24 mouse cellular contexts compared by ENCODE assay signal in genomic region chr16:90030355-90030754, GRCm38 (mm10).
DNase-seq lines count a peak whose midpoint lies in the region; ATAC-seq and TF ChIP-seq lines count a peak whose summit lies in the region.
"Had no signal": no experiment of that assay in that cellular context is flagged by ENCODE, and none has a peak within 500 bp of the region (broad histone marks: within the 10 kb centered on the region; RNA-seq: fewer than 3 reads in every experiment).

No protein-coding gene starts in this region.

- peaks cover 13% of the 10 kb centered on the region for H3K4me1 ChIP-seq in cerebellum, adult 2 months (ENCODE audit: control insufficient read depth, insufficient read depth, low read length)
- H3K4me1 ChIP-seq in liver, embryonic 14.5 days (replicated peaks; ENCODE audit: control insufficient read depth in 2 of 2, insufficient read depth in 2 of 2, low read length in 1 of 2): no peaks in the 10 kb centered on the region
- H3K4me1 ChIP-seq in liver, embryonic 12.5 days: 0 out of 2 replicates have a peak, but pooled peaks cover 5% of the 10 kb centered on the region
- H3K4me1 ChIP-seq in ES-E14 (ENCODE audit: control insufficient read depth in 2 of 2, insufficient read depth in 2 of 2, low read length in 2 of 2, poor library complexity in 1 of 2): no peaks in the 10 kb centered on the region
- peaks cover 15% of the 10 kb centered on the region; the same call in 1 of the 2 replicates for H3K4me1 ChIP-seq in embryonic facial prominence, embryonic 15.5 days
- H3K4me1 ChIP-seq: heart, embryonic 15.5 days; lung, embryonic 15.5 days had no signal

- H3K27me3 ChIP-seq in cerebellum, adult 2 months (ENCODE audit: control insufficient read depth, insufficient read depth, low read length): no peaks in the 10 kb centered on the region
- H3K27me3 ChIP-seq in liver, embryonic 14.5 days (ENCODE audit: control insufficient read depth, insufficient read depth, low read length): no peaks in the 10 kb centered on the region
- H3K27me3 ChIP-seq in liver, embryonic 12.5 days (replicated peaks): no peaks in the 10 kb centered on the region
- H3K27me3 ChIP-seq in embryonic facial prominence, embryonic 15.5 days: no peaks in the 10 kb centered on the region
- H3K27me3 ChIP-seq: heart, embryonic 15.5 days; hindbrain, embryonic 13.5 days; lung, embryonic 15.5 days; neural tube, embryonic 13.5 days had no signal

- no peak for DNase-seq in cerebellum, adult 2 months
- no peak for DNase-seq in cerebellum, adult 11-12 months
- DNase-seq in liver, embryonic 14.5 days (ENCODE audit: low read depth in 3 of 3, low spot score in 3 of 3): no peak
- peak; percentile 49 for DNase-seq in ES-E14 (ENCODE audit: low read depth, low spot score)
- DNase-seq in embryo, embryonic 10.5 days (ENCODE audit: low spot score): no peak
- DNase-seq in urinary bladder, postnatal 25 days (ENCODE audit: low spot score): no peak
- DNase-seq: adrenal gland, postnatal 14 days; cerebellum, postnatal 10 days; heart, postnatal 36 days; kidney, adult 8-10 months; kidney, postnatal 25 days; lung, postnatal 4 days; retina, postnatal 1 day; thymus, postnatal 25 days had no signal

- no peak for TF ChIP-seq EP300 in liver, embryonic 14.5 days (IDR thresholded peaks at IDR 0.05; ENCODE audit: low read depth)

- H3K9me3 ChIP-seq in liver, embryonic 14.5 days (ENCODE audit: control insufficient read depth, low read length): no peaks in the 10 kb centered on the region
- H3K9me3 ChIP-seq in liver, embryonic 12.5 days (replicated peaks): no peaks in the 10 kb centered on the region
- H3K9me3 ChIP-seq in ES-E14 (ENCODE audit: control insufficient read depth, insufficient read depth, low read depth, low read length): no peaks in the 10 kb centered on the region
- no peaks in the 10 kb centered on the region for H3K9me3 ChIP-seq in embryonic facial prominence, embryonic 15.5 days (replicated peaks)
- H3K9me3 ChIP-seq: heart, embryonic 15.5 days; hindbrain, embryonic 13.5 days; lung, embryonic 15.5 days; neural tube, embryonic 13.5 days had no signal

- in situ Hi-C loops in ES-E14 (cut with MboI; ENCODE audit: low sequenced_read_pairs in 2 of 2, unreplicated experiment in 2 of 2): no loop called here

- no peak overlapping the region for H3K9ac ChIP-seq in liver, embryonic 14.5 days (replicated peaks)
- H3K9ac ChIP-seq in liver, embryonic 12.5 days: no peak overlapping the region
- H3K9ac ChIP-seq in ES-E14 (ENCODE audit: insufficient read depth, low read depth, low read length, poor library complexity, severe bottlenecking): no peak overlapping the region
- no peak overlapping the region for H3K9ac ChIP-seq in embryonic facial prominence, embryonic 15.5 days
- H3K9ac ChIP-seq: heart, embryonic 15.5 days; hindbrain, embryonic 13.5 days; lung, embryonic 15.5 days; neural tube, embryonic 13.5 days had no signal

- WGBS in cerebellum, adult 2 months: 97% methylated on average over 14 of the region's 14 CpGs
- WGBS in liver, embryonic 14.5 days (ENCODE audit: insufficient replicate concordance): 80% methylated on average over 14 of the region's 14 CpGs
- WGBS in liver, embryonic 12.5 days (ENCODE audit: insufficient replicate concordance): 86% methylated on average over 14 of the region's 14 CpGs
- 60% methylated on average over 14 of the region's 14 CpGs for WGBS in embryonic facial prominence, embryonic 15.5 days

- no peak overlapping the region for H3K4me3 ChIP-seq in cerebellum, adult 2 months (replicated peaks; ENCODE audit: insufficient read depth, low read depth, low read length)
- H3K4me3 ChIP-seq in liver, embryonic 14.5 days (ENCODE audit: insufficient read depth in 1 of 2, low read depth in 2 of 2, low read length in 2 of 2): no peak overlapping the region
- no peak overlapping the region for H3K4me3 ChIP-seq in liver, embryonic 12.5 days
- H3K4me3 ChIP-seq in ES-E14 (ENCODE audit: insufficient read depth in 1 of 2, low read depth in 1 of 2, low read length in 2 of 2, poor library complexity in 1 of 2, severe bottlenecking in 1 of 2): no peak overlapping the region
- H3K4me3 ChIP-seq in embryonic facial prominence, embryonic 15.5 days (replicated peaks): no peak overlapping the region
- H3K4me3 ChIP-seq: heart, embryonic 15.5 days; hindbrain, embryonic 13.5 days; lung, embryonic 15.5 days; myocyte; neural tube, embryonic 13.5 days had no signal

- TF ChIP-seq CTCF in cerebellum, adult 2 months (IDR thresholded peaks at IDR 0.05; ENCODE audit: borderline replicate concordance, insufficient read depth, low read depth, low read length): 0 out of 2 replicates have a peak, but pooled peaks have one; percentile 7
- TF ChIP-seq CTCF in liver, embryonic 14.5 days (IDR thresholded peaks at IDR 0.05; ENCODE audit: low read depth): peak; percentile 39

- TF ChIP-seq POLR2A in cerebellum, adult 2 months (IDR thresholded peaks at IDR 0.05; ENCODE audit: borderline replicate concordance, insufficient read depth, low read length): no peak

- no peaks in the 10 kb centered on the region for H3K36me3 ChIP-seq in liver, embryonic 14.5 days (replicated peaks; ENCODE audit: control insufficient read depth, insufficient read depth, low read depth)
- H3K36me3 ChIP-seq in liver, embryonic 12.5 days: no peaks in the 10 kb centered on the region
- no peaks in the 10 kb centered on the region for H3K36me3 ChIP-seq in ES-E14 (ENCODE audit: control insufficient read depth, insufficient read depth, low read length, poor library complexity, severe bottlenecking)
- H3K36me3 ChIP-seq in embryonic facial prominence, embryonic 15.5 days: no peaks in the 10 kb centered on the region
- H3K36me3 ChIP-seq: heart, embryonic 15.5 days; hindbrain, embryonic 13.5 days; lung, embryonic 15.5 days; neural tube, embryonic 13.5 days had no signal

- H3K27ac ChIP-seq in cerebellum, adult 2 months (ENCODE audit: insufficient read depth, low read length): no peak overlapping the region
- H3K27ac ChIP-seq in liver, embryonic 14.5 days: no peak overlapping the region
- no peak overlapping the region for H3K27ac ChIP-seq in liver, embryonic 12.5 days
- H3K27ac ChIP-seq in ES-E14 (ENCODE audit: insufficient read depth, low read depth, low read length, poor library complexity, severe bottlenecking): no peak overlapping the region
- H3K27ac ChIP-seq in embryonic facial prominence, embryonic 15.5 days (replicated peaks): 0 out of 2 replicates have a peak overlapping the region, but pooled peaks have one; percentile 17
- H3K27ac ChIP-seq: heart, embryonic 15.5 days; hindbrain, embryonic 13.5 days; lung, embryonic 15.5 days; neural tube, embryonic 13.5 days had no signal

- no peak overlapping the region for H3K4me2 ChIP-seq in liver, embryonic 14.5 days (ENCODE audit: low read depth)
- H3K4me2 ChIP-seq in liver, embryonic 12.5 days: no peak overlapping the region
- no peak overlapping the region for H3K4me2 ChIP-seq in embryonic facial prominence, embryonic 15.5 days (replicated peaks)
- H3K4me2 ChIP-seq: heart, embryonic 15.5 days; hindbrain, embryonic 13.5 days; liver, embryonic 11.5 days; lung, embryonic 15.5 days; neural tube, embryonic 13.5 days had no signal

- no peak for ATAC-seq in liver, embryonic 14.5 days (ENCODE audit: insufficient read depth)
- no peak for ATAC-seq in liver, embryonic 12.5 days
- no peak for ATAC-seq in embryonic facial prominence, embryonic 15.5 days (ENCODE audit: insufficient number of reproducible peaks, low FRiP score, low TSS enrichment, low read depth)
- ATAC-seq: forebrain, embryonic 16.5 days; inflammation-experienced regulatory T-cells, adult 6 months had no signal

TF ChIP-seq in ES-E14, 5 proteins besides CTCF, POLR2A, EP300 and RAD21:
- peak; percentile 33; the same call in 1 of the 2 replicates for TF ChIP-seq MAFK (IDR thresholded peaks at IDR 0.05; ENCODE audit: insufficient read depth, low read depth, low read length)
- no peak for TF ChIP-seq HCFC1 (IDR thresholded peaks at IDR 0.05; ENCODE audit: borderline replicate concordance, insufficient read depth, low read length)
- no peak for TF ChIP-seq CHD2 (IDR thresholded peaks at IDR 0.05; ENCODE audit: low read depth, low read length)
- no peak for TF ChIP-seq ZNF384 (IDR thresholded peaks at IDR 0.05; ENCODE audit: low read depth, low read length)
- TF ChIP-seq ZC3H11A (IDR thresholded peaks at IDR 0.05; ENCODE audit: borderline replicate concordance, low read depth, low read length): peak; percentile 42; the same call in 1 of the 2 replicates
